Mouse (Mus musculus) gastrocnemius, postnatal 36 days (tissue): Measurements from ENCODE around the gene Cdc25a. TPM values are rescaled to one million over a fixed set of nuclear protein-coding genes. Genes with fewer than 3 reads are reported as not detected.

Experiments used
- DNase-seq, 2 experiments: peaks; one replicate each; pipeline ENCODE4 v3.0.0; 2022
- intact Hi-C: fragments of 180-260 bp; cut with DNase I; formaldehyde crosslinking; loops from one replicate; pipeline ENCODE4 v1.15.1; 2025
- long read RNA-seq, 2 experiments: library from polyadenylated mRNA; stranded (forward); transcript quantifications; one replicate each; pipeline ENCODE4 v2.0.0; 2021
- total RNA-seq, 2 experiments: library from RNA; stranded (reverse); gene quantifications; 2 replicates each; pipeline ENCODE4 v1.2.3; 2021

Cdc25a gene
- 1 to 10 TPM; 3.4 to 4.2 TPM for total RNA-seq
- long read RNA-seq, experiment 1, partial matches to known transcripts: 0 of 7 reads
- long read RNA-seq, experiment 1, other reads (novel, unspliced or antisense): 3 of 7 reads
- long read RNA-seq, experiment 2, partial matches to known transcripts: 1 of 3 reads
- long read RNA-seq, experiment 2, other reads (novel, unspliced or antisense): 0 of 3 reads

DNA sequence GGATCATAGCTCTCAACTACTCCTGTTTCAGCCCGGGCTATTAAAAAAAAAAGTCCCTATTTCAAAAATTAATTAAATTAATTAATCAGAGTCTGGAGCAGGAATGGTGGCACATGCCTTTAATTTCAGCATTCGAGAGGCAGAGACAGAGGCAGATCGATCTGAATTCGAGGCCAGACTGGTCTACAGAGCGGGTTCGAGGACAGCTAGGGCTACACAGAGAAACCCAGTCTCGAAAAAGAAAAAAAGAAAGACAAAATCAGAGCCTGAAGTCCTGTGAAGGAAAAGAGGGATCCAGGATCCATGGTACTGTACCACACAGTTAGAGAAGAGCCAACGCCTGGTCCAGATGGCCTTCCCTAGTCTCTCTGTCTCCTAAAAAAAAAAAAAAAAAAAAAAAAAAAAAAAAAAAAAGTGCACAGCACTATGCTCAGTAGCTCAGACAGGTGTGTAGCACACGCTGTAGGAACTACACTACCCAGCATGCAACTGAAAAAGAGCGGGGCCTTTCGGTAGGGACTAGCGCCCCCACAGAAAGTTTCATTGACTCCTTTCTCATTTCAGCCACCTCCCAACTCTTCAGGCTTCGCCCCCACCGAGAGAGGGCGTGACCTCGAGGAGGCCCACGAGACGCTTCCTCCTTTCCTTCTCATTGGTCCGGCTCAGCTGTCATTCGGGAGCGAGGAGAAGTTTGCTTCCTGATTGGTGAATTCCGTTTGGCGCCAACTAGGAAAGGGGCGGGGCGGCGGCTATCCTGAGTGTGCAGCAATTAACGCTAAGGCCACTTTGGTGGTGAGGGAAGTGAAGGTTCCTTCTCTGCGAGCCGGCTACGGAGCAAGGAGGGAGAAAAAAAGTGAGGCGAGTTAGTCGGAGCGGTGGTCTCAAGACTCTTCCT lies at the start of gene Cdc25a:
Gene Cdc25a (plus strand): TSS at position 783 of the 895 bp plus-strand sequence.
- peak; percentile 96 to 98 for DNase-seq
- intact Hi-C loops: no loop called here

DNA sequence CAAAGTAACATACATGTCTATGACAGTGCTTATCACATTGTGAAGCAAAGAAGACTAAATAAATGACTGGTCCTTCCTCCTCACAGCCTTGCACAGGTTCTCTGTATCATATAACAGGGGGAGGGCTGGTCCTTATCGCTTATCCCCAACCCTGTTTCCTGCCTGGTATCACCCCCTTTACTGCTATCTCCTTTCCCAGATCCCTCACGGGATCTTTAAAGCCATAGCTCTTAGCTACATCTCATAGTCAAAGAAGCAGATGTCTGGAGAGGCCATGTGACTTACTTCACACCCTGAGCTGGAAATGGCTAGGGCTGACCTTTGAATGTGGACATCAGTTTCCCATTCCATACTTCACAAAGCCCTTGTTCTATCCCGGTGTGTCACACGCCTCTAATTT lies 49.6 kb upstream of the Cdc25a start:
- intact Hi-C loops: no loop called here
- no peak for DNase-seq

DNA sequence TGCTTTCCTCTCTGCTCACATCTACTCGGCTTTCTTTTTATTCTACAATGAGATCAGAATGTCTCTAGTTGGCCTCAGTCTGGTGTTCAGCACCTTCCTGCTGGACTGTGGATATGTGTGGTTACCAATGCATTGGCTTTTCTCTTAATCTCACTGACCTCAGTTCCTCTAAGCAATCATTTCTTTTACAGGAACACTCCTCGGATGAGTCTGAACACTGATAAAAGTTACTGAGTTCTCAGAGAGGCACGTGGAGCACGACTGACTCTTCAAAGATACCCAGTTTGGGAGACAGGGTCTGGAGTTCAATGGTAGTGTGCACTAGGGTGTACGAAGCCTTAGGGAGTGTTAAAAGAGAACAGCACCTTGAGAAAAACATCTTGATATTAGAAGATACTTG lies 49.2 kb upstream of the Cdc25a start:
- DNase-seq: no peak
- intact Hi-C loops: no loop called here

DNA sequence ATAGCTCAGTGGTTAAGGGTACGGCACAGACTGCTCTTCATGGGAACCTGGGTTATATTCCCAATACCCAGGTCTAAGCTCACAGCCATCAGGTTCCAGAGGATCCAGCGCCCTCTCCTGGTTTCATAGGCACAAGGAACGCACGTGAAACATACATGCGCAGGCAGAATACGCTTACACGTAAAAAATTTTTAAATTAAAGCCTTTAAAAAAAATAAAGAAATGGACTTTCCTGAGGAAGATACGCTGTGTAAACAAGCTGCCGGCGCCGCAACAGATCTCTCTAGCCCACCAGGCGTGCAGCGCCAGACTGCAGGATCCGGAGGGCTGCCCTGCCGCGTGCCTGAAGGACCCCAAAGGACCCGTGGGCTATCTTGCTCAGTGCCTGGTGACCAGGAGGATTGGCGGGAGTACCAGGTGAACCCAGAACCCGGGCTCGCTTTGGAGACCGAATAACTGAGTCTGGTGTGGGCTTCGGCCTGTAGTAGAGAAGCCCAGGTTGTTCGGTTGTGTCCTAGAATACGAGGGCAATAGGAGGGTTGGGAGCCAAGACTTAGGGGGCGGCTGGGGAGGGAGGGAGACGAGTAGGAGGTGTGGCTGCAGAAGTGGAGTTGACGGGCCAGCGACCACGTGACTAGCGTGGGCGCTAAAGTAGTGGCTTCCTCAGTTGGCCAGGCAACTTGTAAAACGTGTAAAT lies 42.8 kb upstream of the Cdc25a start, which contains the start of gene Nme6:
Gene Nme6 (plus strand): TSS at position 359 of the 697 bp plus-strand sequence.
- DNase-seq: peak; percentile 76 to 84
- intact Hi-C loops: no loop called here

DNA sequence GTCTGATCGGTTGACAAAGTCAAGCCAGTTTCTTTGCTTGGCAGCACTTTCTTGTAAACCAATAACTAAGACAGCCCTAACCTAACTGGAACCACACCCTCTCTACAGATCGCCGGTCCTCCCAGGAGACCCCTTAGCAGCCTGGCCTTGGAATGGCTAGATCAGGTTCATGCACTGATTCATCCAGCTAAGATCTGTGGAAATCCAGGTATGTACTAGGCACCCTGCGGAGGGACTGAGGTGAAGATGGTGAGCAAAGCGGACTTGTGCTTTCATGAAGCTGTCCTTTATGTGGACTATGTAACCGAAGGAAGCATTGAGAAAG lies 42.3 kb upstream of the Cdc25a start:
- intact Hi-C loops: no loop called here

DNA sequence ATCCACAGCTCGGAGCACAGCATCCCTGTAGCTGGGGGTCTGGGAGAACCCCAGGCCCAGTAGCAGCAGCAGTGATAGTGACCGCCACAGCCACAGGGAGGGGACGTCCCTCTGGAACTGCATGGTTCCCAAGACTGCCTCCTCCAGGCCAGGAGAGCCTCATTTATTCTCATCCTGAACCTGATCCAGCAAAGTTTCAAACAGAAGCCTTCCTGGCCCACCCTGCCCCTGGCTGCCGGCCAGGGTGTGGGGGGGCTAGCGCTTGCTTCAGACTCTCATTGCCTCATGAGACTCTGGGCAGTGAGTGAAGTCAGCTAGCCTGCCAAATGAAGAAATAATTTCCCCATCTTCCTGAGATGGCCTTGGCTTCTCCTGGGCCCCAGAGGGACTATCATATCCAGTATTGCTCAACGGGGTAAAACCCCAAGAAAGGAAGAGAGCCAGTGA lies 26.0 kb upstream of the Cdc25a start, which contains the start of gene Camp:
Gene Camp (minus strand): TSS at position 306 of the 447 bp plus-strand sequence.
- DNase-seq: peak; percentile 62 to 65
- intact Hi-C loops: no loop called here

More for the DNA sequence above, 42.3 kb upstream of the Cdc25a start:
- no peak for DNase-seq

DNA sequence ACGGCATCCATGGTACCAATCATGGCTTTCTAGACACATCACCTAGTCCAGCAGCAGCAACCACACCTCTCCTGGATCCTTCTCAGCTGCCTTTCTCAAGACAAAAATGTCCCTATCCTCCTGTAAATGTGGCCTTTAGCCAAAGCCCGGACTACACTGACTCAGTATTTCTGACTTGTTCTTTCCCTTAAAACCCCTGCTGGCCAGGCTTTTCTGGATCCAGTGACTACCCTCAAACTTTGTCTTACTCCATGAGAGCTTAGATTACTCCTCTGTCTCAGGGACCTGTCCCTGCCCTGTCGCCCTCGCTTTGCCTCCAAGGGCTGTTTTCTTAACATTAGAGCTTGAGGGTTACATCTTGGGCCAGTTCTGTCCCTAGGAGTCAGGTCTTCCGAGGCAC lies 25.3 kb upstream of the Cdc25a start:
- intact Hi-C loops: no loop called here

DNA sequence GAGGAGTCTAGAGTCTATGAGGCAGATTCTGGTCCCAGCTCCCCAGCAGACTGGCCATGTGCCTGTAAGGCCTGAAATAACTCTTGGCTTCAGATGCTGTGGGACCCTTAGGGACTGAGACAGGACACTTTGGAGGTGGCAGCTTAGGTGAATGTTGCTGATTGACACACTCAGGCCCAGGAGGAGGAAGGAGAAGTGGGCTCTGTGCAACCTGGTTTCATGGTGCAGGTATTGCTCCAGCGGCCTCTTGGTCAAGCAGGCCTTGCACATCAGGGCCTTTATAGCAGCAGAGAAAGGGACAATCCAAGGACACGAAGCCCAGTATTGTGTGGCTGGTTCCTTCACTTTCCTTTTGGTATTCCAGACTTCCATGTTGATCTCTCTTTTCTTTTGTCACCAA lies 21.0 kb upstream of the Cdc25a start:
- intact Hi-C loops: no loop called here
- no peak for DNase-seq

More for the DNA sequence above, 25.3 kb upstream of the Cdc25a start:
- no peak for DNase-seq

DNA sequence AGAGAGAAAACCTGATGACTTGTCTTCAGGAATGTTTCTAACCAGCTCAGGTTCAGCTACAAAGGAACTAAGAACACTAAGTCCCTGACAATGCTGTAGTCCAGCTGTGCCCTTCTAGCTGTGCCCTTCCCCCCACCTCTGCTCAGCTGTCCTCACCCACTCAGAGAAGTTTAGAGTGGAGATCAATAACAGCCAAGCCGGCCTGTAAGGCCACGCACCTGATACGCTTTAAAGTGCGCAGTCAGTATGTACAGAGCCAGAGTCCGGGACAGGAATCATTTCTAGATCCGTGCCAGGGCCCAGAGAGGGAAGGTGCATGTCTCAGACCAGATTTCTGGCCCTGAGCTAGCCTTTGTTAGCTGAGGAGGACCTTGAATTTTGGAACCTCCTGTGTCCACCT lies 19.4 kb upstream of the Cdc25a start:
- intact Hi-C loops: no loop called here
- no peak for DNase-seq

DNA sequence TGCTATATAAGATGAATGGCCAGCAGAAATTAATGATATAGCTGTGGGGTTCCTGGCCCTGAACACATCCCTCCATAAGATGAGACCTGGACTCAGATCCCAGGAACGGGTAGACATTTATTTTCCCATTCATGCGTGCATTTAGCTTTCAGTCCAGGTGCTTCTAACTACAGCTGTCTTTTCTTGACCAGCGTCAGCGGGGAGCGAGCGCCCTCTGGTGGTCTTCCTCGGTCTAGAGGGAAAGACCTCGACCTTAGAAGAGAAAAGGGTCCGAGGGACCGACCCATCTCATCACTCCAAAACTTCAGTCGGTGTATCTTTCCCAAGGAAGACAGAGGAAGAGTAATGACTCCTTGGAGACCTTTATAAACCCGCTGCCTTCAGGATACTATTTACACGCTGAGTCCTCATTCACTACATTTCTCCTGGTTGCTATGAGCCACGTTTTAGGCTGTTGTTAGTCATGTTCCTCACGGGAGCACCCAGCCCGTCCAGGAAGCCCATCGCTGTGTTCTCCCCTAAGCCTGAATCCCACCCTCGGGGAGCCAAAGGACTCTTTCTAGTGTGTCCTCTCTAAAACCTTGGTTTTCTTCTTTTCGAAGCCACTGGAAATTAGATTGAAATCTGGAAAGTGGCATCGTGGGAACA lies 12.9 kb upstream of the Cdc25a start:
- intact Hi-C loops: no loop called here
- DNase-seq: peak; percentile 57 to 66

DNA sequence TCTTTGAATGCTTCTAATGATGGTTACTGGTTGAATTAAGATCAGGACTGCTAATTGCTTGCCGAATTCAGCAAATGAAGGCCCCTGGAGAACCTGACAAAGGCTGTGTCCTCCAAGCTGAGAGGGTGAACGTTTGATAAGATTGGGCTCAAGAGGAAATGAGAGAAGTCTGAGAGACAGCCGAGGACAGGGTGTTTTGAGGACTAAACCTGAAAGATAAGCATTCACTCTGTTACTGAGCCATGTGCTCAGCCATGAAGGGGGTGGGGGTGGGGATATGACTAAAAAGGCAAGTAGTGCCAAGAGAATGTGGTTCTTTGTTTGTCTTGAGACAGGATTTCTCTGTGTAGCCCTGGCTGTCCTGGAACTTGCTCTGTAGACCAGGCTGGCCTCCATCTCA lies 12.3 kb upstream of the Cdc25a start:
- intact Hi-C loops: no loop called here
- no peak for DNase-seq

DNA sequence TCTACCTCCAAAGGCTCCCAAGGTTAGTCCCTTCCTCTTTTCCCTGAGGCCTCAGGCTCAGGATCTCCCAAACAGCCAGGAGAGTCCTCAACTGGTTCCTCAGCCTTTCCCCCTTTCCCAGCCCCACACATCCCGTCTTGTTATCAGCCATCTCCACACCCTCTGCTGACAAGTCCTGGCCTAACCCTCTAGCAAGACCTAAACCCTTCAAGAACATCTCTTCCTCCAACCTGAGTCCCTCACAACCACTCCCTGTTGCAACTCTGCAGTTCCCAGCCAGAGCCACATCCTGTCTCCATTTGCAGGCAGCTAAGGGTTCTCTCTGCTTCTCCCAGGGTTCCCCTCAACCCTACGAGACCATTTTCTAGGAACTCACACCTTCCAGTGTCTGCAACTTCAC lies 9.2 kb upstream of the Cdc25a start:
- intact Hi-C loops: no loop called here
- DNase-seq: no peak

DNA sequence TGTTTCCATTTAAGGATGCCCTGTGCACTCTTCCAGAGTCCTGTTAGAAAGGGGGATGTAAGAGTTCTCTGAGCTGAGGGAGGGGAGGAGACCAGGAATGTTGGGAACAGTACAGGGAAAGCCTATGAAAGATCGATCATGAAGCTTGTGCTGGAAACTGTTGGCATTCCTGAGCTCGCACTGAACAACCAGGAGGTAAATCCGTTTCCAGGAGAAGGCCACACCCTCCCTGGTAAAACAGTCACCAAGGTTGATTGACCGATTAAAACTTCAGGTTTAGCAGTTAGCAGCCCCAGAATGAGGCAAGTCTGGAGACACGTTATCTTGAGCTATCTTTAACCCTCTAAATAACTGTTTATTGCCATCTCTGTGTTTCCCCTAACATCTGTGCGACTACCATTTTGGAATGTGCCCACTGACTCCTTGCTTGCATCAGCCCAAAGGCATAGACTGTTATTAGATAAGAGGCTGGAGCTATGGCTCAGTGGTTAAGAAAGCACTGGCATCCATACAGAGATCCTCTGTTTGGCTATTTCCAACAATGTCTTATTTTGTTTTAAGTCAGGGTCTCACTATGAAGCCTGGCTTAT lies 4.3 kb upstream of the Cdc25a start:
- intact Hi-C loops: no loop called here
- no peak for DNase-seq

DNA sequence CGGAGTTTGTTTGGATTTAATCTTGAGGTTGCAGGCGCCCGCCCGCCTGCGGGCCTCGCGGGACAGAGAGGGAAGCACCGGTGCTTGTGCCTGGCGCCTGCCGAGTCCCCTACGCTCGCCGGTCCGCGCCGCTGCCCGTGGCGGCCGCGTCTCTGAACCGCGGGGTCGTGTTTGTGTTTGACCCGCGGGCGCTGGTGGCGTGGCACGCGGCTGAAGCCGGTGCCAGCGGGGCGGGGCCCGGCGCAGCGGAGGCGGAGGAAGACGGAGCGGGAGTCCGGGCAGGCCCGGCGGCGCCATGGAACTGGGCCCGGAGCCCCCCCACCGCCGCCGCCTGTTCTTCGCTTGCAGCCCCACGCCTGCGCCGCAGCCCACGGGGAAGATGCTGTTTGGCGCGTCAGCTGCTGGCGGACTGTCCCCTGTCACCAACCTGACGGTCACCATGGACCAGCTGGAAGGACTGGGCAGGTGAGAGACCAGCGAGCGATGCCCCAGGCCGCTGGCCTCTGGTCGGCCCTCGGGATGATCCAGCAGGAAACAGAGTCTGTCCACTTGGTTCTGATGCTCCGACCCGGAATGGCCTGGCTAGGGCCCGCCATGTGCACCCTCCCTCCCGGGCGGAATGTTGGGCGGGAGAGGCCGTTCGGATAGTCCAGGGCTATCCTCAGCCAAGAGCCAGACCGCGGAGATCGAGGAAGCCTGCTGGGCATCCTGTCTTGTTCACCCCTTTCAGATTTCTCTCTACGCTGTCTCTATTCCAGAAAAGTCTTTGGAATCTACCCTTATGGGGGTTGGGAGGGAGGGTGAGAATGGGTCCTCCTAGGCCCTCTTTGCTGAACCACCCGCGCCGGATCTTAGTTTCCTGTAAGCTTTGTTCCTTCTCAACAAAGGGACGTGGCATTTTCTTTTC lies 569 bp downstream of the Cdc25a start:
- intact Hi-C loops: no loop called here
- DNase-seq: peak in 1 of 2 experiments; percentile 39

DNA sequence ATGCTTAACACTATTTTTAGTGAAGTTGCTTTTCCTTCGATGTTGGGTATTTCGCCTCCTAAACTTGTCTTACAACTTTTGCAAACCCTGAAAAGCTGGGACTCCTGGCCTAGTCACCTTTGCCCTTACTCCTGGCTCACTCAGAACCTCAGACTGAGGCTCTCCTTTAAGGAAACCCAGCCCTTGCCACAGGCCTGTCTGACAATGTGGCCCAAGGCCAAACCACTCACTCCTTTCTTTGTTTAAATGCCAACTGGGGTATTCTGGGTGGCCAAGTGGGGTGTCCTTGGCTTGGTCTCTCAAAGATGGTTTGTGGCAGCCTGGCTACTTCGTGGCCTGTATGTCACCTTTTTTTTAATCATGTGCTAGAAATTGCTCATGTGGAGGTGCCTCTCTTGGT lies 1.4 kb downstream of the Cdc25a start:
- intact Hi-C loops: no loop called here
- no peak for DNase-seq

DNA sequence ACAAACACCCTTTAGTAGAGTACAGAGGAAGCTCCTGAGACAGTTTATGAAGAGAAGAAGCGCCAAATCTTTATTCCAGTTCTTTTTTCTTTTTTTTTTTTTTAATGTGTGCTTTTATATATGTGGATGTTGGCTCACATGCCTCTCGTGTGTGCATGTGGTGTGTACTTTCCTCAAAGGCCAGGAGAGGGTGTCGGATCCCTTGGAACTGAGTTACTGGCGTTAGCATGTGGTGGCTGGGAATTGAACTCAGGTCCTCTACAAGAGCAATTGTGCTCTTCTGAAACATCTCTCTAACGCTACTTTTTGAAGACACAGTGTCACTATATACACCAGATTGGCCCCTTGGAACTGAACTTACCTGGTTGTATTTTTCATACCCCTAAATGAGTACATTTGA lies 2.3 kb downstream of the Cdc25a start:
- intact Hi-C loops: no loop called here
- no peak for DNase-seq

DNA sequence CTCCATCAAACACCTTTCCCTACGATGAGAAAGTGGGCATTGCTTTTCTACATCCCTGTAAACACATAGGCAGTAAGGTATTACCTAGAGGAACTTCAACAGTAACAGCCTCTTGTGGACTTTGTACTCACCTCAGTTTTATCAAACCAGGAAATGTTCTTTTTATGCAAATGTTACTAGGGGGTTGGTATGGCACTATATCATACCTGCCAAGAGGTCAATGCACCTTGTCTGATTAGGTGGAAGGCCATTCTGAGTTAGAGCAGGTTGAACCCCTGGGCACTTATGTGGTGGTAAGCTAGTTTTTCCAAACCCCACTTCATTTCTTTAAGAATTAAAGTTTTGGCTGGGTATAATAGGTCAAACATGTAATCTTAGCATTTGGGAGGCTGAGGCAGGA lies 3.9 kb downstream of the Cdc25a start:
- intact Hi-C loops: no loop called here

DNA sequence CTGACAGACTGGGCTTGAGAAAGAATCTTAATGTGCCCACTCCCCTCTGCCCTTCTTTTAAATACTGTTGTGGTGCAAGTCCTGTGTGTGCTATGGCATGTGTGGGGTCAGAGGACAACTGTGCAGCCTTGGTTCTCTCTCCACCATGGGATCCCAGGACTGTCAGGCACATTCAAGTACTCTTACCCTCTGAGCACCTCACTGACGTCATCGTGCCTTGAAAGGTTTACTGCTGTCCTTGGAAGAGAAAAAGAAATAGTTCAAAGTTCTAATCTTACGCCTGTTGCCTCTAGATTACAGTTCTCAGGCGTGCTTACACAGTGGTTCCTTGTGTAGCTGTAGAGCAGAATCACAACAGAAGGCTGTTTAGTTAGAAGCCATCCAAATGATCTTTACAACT lies 10.9 kb downstream of the Cdc25a start:
- DNase-seq: no peak
- intact Hi-C loops: no loop called here

More for the DNA sequence above, 3.9 kb downstream of the Cdc25a start:
- no peak for DNase-seq

DNA sequence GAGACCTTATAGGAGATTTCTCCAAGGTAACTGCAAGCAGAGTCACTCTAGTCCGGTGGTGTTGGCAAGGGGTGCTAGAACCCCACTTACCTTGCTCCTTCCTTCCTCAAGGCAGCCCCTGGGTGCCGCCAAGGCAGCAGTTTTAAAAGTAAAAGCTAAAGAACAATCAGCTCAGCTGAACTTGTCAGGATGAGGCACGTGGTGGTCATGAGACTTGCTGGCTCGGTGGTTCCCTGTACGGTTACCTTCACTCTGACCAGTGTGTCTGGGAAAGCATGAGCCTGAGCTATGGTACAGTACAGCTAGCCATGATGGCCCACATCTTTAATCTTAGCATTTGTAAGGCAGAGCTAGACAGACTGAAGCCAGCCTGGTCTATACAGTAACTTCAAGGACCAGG lies 11.9 kb downstream of the Cdc25a start:
- no peak for DNase-seq
- intact Hi-C loops: no loop called here
